Mouse (Mus musculus): Measurements from ENCODE around the gene Taz.
A peak's percentile ranks its signal among the peaks of the same experiment; 100 is the strongest.

Taz gene

DNA sequence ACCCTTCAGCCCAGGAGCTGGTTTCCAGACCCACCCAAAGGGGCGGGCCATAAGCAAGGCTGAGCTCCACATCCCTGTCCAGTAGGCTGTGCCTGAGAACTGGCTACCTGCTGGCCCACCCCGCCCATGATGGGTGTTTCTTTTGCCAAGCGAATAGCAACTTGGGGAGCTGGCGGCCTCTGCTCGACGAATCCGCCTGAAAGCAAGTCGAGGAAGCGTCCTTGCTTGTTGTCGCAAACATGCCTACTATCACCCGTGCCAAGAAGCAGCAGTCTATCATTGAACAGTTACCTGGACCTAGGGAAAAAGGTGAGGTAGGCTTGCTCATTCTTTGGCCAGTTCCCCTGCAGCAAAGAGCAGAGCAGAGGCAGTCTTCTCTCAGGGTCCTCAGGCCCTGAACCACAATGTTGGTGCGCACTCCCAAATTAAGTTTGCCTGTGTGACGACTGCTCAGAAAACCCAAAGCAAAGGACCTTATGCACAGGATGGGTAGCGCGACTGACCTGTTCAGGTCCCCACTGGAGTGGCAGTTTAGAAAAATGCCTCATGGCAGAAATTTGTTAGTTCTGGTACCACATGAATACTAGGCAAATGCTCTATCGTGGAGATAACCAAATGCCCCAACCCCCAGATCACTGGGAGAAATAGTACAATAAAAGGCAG lies at the start of gene Taz, which contains the start of gene Dnase1l1:
TSS of gene Taz (plus strand) at position 181 of the 663 bp plus-strand sequence.
TSS of gene Dnase1l1 (minus strand) at position 606 of the 663 bp plus-strand sequence.
- DNase-seq (ENCODE audit: low read depth, low spot score): peak; percentile 94

DNA sequence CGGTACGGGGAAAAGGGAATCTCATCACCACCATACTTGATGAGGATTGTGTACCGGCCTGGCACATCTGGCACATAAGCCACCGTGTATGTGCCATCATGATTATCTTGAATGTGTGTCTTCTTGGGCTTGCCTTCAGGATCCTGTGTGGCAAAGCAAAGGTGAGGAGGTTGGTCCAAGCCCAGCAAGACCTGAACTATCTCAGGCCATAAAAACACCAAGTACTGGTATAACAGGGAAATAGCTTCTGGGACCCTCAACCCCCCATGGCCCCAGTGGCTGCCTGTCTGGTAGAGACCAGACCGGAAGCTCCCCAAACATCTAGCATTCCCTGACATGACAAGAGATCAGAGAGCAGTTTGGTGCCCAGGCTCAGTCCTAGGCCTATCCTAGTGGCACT lies 48.5 kb upstream of the Taz start:
- no peak for DNase-seq (ENCODE audit: low read depth, low spot score)

DNA sequence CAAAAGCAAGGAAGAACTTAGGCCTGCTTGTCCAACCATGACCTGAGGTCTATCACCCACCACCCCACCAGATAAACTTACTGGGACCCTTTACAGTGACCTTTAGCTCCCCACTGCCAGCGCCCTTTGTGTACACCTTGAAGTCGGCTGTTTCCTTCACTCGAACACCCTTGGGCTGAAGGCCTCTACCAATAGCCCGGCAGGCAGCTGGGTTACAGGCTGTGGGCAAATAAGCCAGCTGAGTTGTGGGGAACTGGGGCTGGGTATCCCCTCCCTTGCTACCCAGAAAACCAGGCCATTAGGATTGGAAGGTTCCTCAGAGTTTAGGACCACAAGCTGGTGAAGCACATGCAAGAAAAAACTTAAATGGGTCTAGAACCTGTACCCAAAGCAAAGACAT lies 41.4 kb upstream of the Taz start:
- DNase-seq (ENCODE audit: low read depth, low spot score): no peak

DNA sequence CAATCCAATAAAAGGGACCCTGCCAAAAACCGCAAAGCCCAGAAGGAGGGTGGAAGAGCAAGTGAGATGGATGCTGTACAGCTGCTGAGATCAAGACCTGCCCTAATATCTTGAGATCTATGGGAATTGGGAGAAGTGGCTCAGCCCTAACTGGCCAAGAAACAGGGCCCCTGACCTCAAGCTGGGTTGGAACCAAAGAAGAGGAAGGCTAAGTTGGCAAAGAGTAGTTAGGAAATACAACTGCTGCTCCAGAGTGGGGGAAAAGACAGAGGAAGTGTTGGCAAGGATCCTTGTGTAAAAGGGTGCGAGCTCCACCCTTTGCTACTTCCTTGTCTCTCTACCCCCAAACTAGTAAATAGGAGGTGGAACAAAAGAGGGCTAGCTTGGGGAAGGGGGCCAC lies 38.3 kb upstream of the Taz start:
- no peak for DNase-seq (ENCODE audit: low read depth, low spot score)

GRCm38 (mm10) chrX:74243807-74244206 lies 37.9 kb upstream of the Taz start:
- peak; percentile 45 for DNase-seq (ENCODE audit: low read depth, low spot score)

DNA sequence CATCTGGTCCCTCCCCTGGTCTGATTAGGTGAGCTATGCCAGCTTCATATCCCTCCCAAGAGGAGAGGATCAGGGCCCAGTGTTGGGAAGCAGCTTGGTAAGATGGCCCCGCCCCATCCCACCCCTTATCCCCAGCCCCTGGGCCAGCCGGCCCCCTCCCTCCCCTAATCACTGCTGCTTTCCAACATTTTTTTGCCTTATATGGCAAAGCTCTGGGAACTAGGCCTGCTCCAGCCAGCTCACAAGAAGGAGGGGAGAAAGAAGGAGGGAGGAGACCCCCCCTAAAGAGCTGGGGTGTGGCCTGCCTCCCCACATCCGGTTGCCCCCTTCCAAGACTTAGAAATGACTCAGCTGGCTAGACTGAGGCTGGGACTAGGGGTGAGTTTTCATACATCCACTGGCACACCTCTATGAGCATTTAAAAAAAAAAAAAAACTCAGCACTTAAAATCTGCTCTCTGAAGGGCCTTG lies 37.1 kb upstream of the Taz start:
- peak; percentile 90 for DNase-seq (ENCODE audit: low read depth, low spot score)

- peak; percentile 14 for DNase-seq (ENCODE audit: low read depth, low spot score)
These were observed 36.6 kb upstream of the Taz start for GRCm38 (mm10) chrX:74245107-74245506.

DNA sequence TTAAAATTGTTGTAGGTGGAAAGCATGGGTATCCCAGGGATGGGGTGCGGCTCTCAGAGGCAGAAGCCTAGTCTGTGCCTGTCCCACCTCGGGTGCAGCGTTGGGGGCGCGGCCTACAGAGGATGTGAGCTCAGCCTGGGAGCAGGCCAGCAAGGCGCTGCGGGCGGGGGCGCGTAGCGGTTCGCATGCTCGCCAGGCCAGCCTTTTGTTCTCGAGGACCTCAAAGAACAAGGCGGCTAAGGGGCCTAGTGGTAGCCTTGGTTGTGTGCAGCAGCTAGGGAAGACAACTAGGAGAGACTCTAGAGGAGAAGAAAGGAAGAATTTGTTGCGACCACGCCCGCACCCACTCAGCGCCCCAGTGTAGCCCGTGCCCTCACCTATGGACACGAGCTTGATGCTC lies 36.0 kb upstream of the Taz start:
- DNase-seq (ENCODE audit: low read depth, low spot score): peak; percentile 83

- DNase-seq (ENCODE audit: low read depth, low spot score): peak; percentile 95
These were observed 35.5 kb upstream of the Taz start for GRCm38 (mm10) chrX:74246213-74246681.

DNA sequence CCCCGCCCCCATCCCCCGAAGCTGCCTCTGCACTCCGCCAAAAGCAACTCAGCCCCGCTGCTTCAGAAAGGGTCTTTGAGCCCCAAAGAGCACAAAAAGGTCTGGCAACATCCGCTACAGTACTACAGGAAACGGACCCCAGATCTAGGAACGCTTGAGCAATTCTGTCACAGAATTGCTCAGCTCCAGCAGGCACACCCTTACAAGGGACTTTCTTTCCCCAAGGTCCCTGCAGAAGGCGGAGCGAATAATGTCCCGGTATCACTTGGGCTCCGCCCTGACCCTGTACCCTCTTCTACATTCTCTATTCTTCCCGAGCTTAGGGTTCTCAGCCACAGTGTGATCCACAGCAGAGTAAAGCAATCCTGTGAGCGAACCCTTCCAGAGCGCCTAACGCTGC lies 35.0 kb upstream of the Taz start:
- DNase-seq (ENCODE audit: low read depth, low spot score): peak; percentile 73

DNA sequence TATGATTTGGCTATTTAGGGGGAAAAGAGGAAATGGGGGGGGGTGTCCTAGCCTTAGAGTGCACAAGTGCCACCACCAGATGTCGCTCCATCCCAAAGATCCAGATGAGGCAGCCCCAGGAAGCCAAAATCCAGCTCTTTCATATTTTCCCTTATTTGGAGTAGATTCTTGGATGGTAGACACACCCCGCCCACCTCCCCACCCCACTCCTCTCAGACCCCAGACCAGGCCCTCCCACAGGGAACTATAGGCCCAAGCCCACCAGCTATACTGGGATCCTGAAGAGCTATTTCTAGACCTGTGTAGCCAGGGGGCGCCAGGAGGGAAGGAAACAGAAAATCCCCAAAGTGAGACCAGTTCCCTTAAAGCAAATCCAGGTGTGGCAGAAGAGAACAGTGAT lies 33.1 kb upstream of the Taz start:
- DNase-seq (ENCODE audit: low read depth, low spot score): peak; percentile 84

DNA sequence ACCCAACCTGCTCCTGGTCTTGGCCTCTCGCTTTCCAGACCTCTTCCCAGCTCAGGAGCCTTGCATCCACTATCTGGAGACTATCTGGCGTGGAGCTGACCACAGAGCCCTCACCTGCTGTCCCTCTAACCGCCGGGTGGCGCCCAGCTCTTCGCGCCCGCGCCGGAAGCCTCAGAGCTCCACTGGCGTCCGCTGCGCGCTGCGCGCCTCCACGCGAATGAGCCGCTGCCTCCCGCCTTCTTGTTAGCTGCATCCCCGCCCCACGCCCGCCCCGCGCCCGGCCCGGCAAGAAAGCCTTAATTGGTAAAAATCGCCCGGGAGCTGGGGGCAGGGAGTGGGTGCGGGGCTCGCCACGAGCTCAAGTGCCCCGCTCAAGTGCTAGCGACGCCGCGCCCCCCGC lies 32.1 kb upstream of the Taz start, which contains the start of gene Flna:
TSS of gene Flna (minus strand) at position 206 of the 400 bp plus-strand sequence.
- peak; percentile 59 for DNase-seq (ENCODE audit: low read depth, low spot score)

DNA sequence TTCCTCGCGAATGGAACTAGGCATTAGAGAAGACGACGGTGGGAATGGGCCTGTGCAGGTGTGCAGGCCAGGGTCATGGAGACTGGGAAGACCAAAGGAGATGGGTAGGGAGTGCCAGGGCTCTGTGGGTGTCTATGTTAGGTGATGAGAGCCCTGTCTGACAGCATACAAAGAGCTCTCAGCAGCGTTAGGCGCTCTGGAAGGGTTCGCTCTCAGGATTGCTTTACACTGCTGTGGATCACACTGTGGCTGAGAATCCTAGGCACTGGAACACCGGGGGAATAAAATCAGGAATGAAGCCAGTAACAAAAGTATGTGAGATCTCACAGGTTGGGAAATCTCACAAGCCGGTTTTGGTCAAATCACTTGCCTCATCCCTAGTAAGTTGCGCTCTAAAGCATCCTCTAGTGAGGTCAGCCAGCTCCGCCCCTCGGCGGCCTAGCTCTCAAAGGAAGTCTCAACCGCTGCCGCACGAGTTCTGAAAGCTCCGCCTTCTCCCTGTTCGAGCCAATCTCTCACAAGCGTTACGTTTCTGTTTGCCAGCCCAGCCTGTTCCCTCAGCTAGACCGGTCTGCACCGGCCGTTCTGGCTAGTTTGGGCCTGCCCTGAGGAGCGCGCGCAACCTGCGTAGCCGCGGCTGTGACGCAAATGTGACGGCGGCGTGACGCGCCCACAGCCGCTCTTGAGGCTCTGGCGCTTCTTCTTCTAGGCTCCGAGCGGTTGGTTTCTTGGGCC lies 27.4 kb upstream of the Taz start, which contains the start of gene Emd:
TSS of gene Emd (plus strand) at position 535 of the 735 bp plus-strand sequence.
- peak; percentile 98 for DNase-seq (ENCODE audit: low read depth, low spot score)

DNA sequence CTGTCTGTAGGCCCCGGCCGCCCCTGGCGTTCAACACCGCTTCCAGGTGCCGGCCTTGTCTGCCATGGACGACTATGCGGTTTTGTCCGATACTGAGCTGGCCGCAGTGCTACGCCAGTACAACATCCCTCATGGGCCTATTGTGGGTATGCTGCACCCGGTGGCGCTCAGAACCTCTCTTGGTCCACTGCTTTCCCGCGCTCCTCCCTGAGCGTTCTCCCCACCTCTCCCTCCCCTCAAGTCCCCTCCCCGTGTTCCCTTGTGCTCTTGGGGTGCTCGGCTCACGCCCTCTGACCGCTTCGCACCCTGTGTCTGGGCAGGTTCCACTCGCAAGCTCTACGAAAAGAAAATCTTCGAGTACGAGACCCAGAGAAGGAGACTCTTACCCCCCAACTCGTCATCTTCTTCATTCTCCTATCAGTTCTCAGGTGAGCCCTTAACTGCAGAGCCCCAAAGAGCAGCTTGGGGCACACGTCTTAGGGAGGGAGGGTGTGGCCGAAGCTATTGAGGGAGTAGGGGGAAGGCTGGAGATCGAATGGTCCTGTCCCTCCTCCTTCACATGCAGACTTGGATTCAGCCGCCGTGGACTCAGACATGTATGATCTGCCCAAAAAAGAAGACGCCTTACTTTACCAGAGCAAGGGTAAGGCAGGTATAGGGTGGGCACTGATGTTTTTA lies 26.7 kb upstream of the Taz start:
- DNase-seq (ENCODE audit: low read depth, low spot score): peak; percentile 28

- no peak for DNase-seq (ENCODE audit: low read depth, low spot score)
These were observed 24.0 kb upstream of the Taz start for GRCm38 (mm10) chrX:74257746-74258145.

- DNase-seq (ENCODE audit: low read depth, low spot score): no peak
These were observed 12.0 kb upstream of the Taz start for GRCm38 (mm10) chrX:74269736-74270061.

- DNase-seq (ENCODE audit: low read depth, low spot score): peak; percentile 98
These were observed 11.4 kb upstream of the Taz start, which contains the start of gene Rpl10 for GRCm38 (mm10) chrX:74270062-74270901. Gene Rpl10, plus strand, starts transcription at chrX:74270812.

- DNase-seq (ENCODE audit: low read depth, low spot score): peak; percentile 50
These were observed 10.7 kb upstream of the Taz start for GRCm38 (mm10) chrX:74270902-74271551.

GRCm38 (mm10) chrX:74273422-74274322 lies 8.0 kb upstream of the Taz start:
- DNase-seq (ENCODE audit: low read depth, low spot score): peak; percentile 46

- no peak for DNase-seq (ENCODE audit: low read depth, low spot score)
These were observed 3.8 kb upstream of the Taz start for GRCm38 (mm10) chrX:74277916-74278315.

All from R1 (cell line).